ENCODE assay signal across 14 mouse cellular contexts in genomic region chr11:7424082-7424471, GRCm38 (mm10).
DNase-seq lines count a peak whose midpoint lies in the region; ATAC-seq and TF ChIP-seq lines count a peak whose summit lies in the region.
"Had no signal": no experiment of that assay in that cellular context is flagged by ENCODE, and none has a peak within 500 bp of the region (broad histone marks: within the 10 kb centered on the region; RNA-seq: fewer than 3 reads in every experiment).

No protein-coding gene starts in this region.

- H3K4me1 ChIP-seq in ES-E14 (ENCODE audit: control insufficient read depth in 2 of 2, insufficient read depth in 2 of 2, low read length in 2 of 2, poor library complexity in 1 of 2): peaks cover 4 to 9% of the 10 kb centered on the region in 2 experiments; a peak in 2 of 4 replicates
- peaks cover 2% of the 10 kb centered on the region; the same call in 1 of the 2 replicates for H3K4me1 ChIP-seq in kidney, postnatal 0 days (replicated peaks; ENCODE audit: insufficient read depth, low read length)
- H3K4me1 ChIP-seq: lung, embryonic 15.5 days; megakaryocyte, embryonic 14.5 days had no signal

- no peaks in the 10 kb centered on the region for H3K9me3 ChIP-seq in ES-E14 (ENCODE audit: control insufficient read depth, insufficient read depth, low read depth, low read length)
- H3K9me3 ChIP-seq in kidney, postnatal 0 days (replicated peaks; ENCODE audit: low read length): no peaks in the 10 kb centered on the region
- H3K9me3 ChIP-seq: hindbrain, embryonic 12.5 days; limb, embryonic 13.5 days; lung, embryonic 15.5 days; megakaryocyte, embryonic 14.5 days had no signal

- H3K4me3 ChIP-seq in ES-E14 (ENCODE audit: insufficient read depth in 1 of 2, low read depth in 1 of 2, low read length in 2 of 2, poor library complexity in 1 of 2, severe bottlenecking in 1 of 2): no peak overlapping the region
- H3K4me3 ChIP-seq in kidney, postnatal 0 days (replicated peaks; ENCODE audit: low read depth, low read length): no peak overlapping the region
- H3K4me3 ChIP-seq: hindbrain, embryonic 12.5 days; limb, embryonic 13.5 days; lung, embryonic 15.5 days; megakaryocyte, embryonic 14.5 days had no signal

- H3K36me3 ChIP-seq in ES-E14 (ENCODE audit: control insufficient read depth, insufficient read depth, low read length, poor library complexity, severe bottlenecking): no peaks in the 10 kb centered on the region
- no peaks in the 10 kb centered on the region for H3K36me3 ChIP-seq in kidney, postnatal 0 days (ENCODE audit: insufficient read depth, low read length)
- H3K36me3 ChIP-seq: hindbrain, embryonic 12.5 days; limb, embryonic 13.5 days; lung, embryonic 15.5 days had no signal

- H3K27me3 ChIP-seq in kidney, postnatal 0 days (ENCODE audit: insufficient read depth, low read length): no peaks in the 10 kb centered on the region
- H3K27me3 ChIP-seq: hindbrain, embryonic 12.5 days; limb, embryonic 13.5 days; lung, embryonic 15.5 days; megakaryocyte, embryonic 14.5 days had no signal

- 37% methylated on average over 5 of the region's 5 CpGs for WGBS in kidney, postnatal 0 days

- peak; percentile 10 for DNase-seq in embryo, embryonic 11 days
- no peak for DNase-seq in embryo, embryonic 10.5 days (ENCODE audit: low spot score)
- peak; percentile 17 for DNase-seq in kidney, adult 9 months
- no peak for DNase-seq in kidney, adult 18-20 months
- peak; percentile 21 for DNase-seq in ES-E14 (ENCODE audit: low read depth, low spot score)
- no peak for DNase-seq in kidney, postnatal 0 days (ENCODE audit: low spot score)
- no peak for DNase-seq in cerebellum, adult 8-10 months
- DNase-seq in thymus, adult 18-20 months: no peak
- DNase-seq: cerebellum, postnatal 25 days had no signal

- in situ Hi-C loops in ES-E14 (cut with MboI; ENCODE audit: low sequenced_read_pairs in 2 of 2, unreplicated experiment in 2 of 2): no loop called here

- H3K9ac ChIP-seq in ES-E14 (ENCODE audit: insufficient read depth, low read depth, low read length, poor library complexity, severe bottlenecking): no peak overlapping the region
- H3K9ac ChIP-seq in kidney, postnatal 0 days (ENCODE audit: low read depth, low read length): no peak overlapping the region
- H3K9ac ChIP-seq: forebrain, postnatal 0 days; hindbrain, embryonic 12.5 days; limb, embryonic 13.5 days; lung, embryonic 15.5 days had no signal

- peak; percentile 31; the same call in 1 of the 2 replicates for ATAC-seq in kidney, postnatal 0 days (replicated peaks; ENCODE audit: low FRiP score, low read depth)

- peak overlapping the region; percentile 96 for H3K27ac ChIP-seq in ES-E14 (ENCODE audit: insufficient read depth, low read depth, low read length, poor library complexity, severe bottlenecking)
- no peak overlapping the region for H3K27ac ChIP-seq in kidney, postnatal 0 days
- H3K27ac ChIP-seq: hindbrain, embryonic 12.5 days; limb, embryonic 13.5 days; lung, embryonic 15.5 days had no signal

- no peak overlapping the region for H3K4me2 ChIP-seq in kidney, postnatal 0 days (ENCODE audit: low read length)
- H3K4me2 ChIP-seq: limb, embryonic 13.5 days; lung, embryonic 15.5 days had no signal

- TF ChIP-seq CTCF in kidney, postnatal 0 days (IDR thresholded peaks at IDR 0.05; ENCODE audit: low read depth): no peak

TF ChIP-seq in ES-E14, 5 proteins besides CTCF, POLR2A, EP300 and RAD21:
- TF ChIP-seq ZNF384 (IDR thresholded peaks at IDR 0.05; ENCODE audit: low read depth, low read length): no peak
- TF ChIP-seq MAFK (IDR thresholded peaks at IDR 0.05; ENCODE audit: insufficient read depth, low read depth, low read length): no peak
- no peak for TF ChIP-seq CHD2 (IDR thresholded peaks at IDR 0.05; ENCODE audit: low read depth, low read length)
- TF ChIP-seq ZC3H11A (IDR thresholded peaks at IDR 0.05; ENCODE audit: borderline replicate concordance, low read depth, low read length): no peak
- no peak for TF ChIP-seq HCFC1 (IDR thresholded peaks at IDR 0.05; ENCODE audit: borderline replicate concordance, insufficient read depth, low read length)

Comparison
In these comparisons a context has a peak if more than half of its experiments do, and no peak if none do; other contexts are left out.
1. DNase-seq: peak in embryo, embryonic 11 days (single experiment), kidney, adult 9 months (single experiment) and ES-E14 (single experiment); none in embryo, embryonic 10.5 days (single experiment), kidney, adult 18-20 months (single experiment), kidney, postnatal 0 days (single experiment), cerebellum, adult 8-10 months (single experiment) and thymus, adult 18-20 months (0 of 2).